Mouse (Mus musculus): ENCODE data around the gene Maml2. TPM values are rescaled to one million over a fixed set of nuclear protein-coding genes. Genes with fewer than 3 reads are reported as not detected.

Gene Maml2
- polyA plus RNA-seq, 1 experiment from 2014 or later = 9.5 TPM

- H3K9me3 ChIP-seq (replicated peaks) = no peaks in the 10 kb centered on the region
- H3K4me2 ChIP-seq = peak overlapping the region; percentile 1; the same call in 1 of the 2 replicates
- peak overlapping the region; percentile 75 for H3K27ac ChIP-seq
- H3K27me3 ChIP-seq = no peaks in the 10 kb centered on the region
- no peaks in the 10 kb centered on the region for H3K36me3 ChIP-seq
- peaks cover 29% of the 10 kb centered on the region for H3K4me1 ChIP-seq (replicated peaks)
- no peak overlapping the region for H3K4me3 ChIP-seq
- peak; percentile 61 for ATAC-seq (replicated peaks; ENCODE audit: insufficient number of reproducible peaks, insufficient read depth, low FRiP score, low read depth)
- no peak overlapping the region for H3K9ac ChIP-seq
- 36% methylated on average over 7 of the region's 7 CpGs for WGBS
Observed at GRCm38 (mm10) chr9:13497690-13498333, 200.1 kb downstream of the Maml2 start.

GRCm38 (mm10) chr9:13500045-13500444, 202.3 kb downstream of the Maml2 start:
- Histone ChIP-seq H3K27me3 (no peaks in the 10 kb centered on the region), H3K9me3 (replicated peaks) (no peaks in the 10 kb centered on the region), H3K4me3 (no peak overlapping the region), H3K4me1 (replicated peaks) (peaks cover 21% of the 10 kb centered on the region), H3K4me2 (no peak overlapping the region), H3K9ac (no peak overlapping the region), H3K36me3 (no peaks in the 10 kb centered on the region), H3K27ac (no peak overlapping the region)
- WGBS = 80% methylated on average over 5 of the region's 5 CpGs
- no peak for ATAC-seq (replicated peaks; ENCODE audit: insufficient number of reproducible peaks, insufficient read depth, low FRiP score, low read depth)

- peaks cover 5% of the 10 kb centered on the region for H3K4me1 ChIP-seq (replicated peaks)
- H3K4me3 ChIP-seq = no peak overlapping the region
- no peak overlapping the region for H3K9ac ChIP-seq
- H3K27me3 ChIP-seq = no peaks in the 10 kb centered on the region
- WGBS = 80% methylated on average over 4 of the region's 4 CpGs
- ATAC-seq (replicated peaks; ENCODE audit: insufficient number of reproducible peaks, insufficient read depth, low FRiP score, low read depth) = no peak
- no peaks in the 10 kb centered on the region for H3K36me3 ChIP-seq
- H3K27ac ChIP-seq = no peak overlapping the region
- H3K9me3 ChIP-seq (replicated peaks) = no peaks in the 10 kb centered on the region
- H3K4me2 ChIP-seq = no peak overlapping the region
Observed at GRCm38 (mm10) chr9:13505024-13505423, 207.3 kb downstream of the Maml2 start.

- no peaks in the 10 kb centered on the region for H3K36me3 ChIP-seq
- H3K27me3 ChIP-seq = no peaks in the 10 kb centered on the region
- no peak overlapping the region for H3K4me2 ChIP-seq
- H3K4me1 ChIP-seq (replicated peaks) = peaks cover 8% of the 10 kb centered on the region
- H3K4me3 ChIP-seq = no peak overlapping the region
- peak overlapping the region; percentile 18 for H3K27ac ChIP-seq
- no peak for ATAC-seq (replicated peaks; ENCODE audit: insufficient number of reproducible peaks, insufficient read depth, low FRiP score, low read depth)
- no peaks in the 10 kb centered on the region for H3K9me3 ChIP-seq (replicated peaks)
- 49% methylated on average over 6 of the region's 6 CpGs for WGBS
- no peak overlapping the region for H3K9ac ChIP-seq
Observed at GRCm38 (mm10) chr9:13506956-13507821, 209.4 kb downstream of the Maml2 start.

- no peaks in the 10 kb centered on the region for H3K27me3 ChIP-seq
- no peaks in the 10 kb centered on the region for H3K36me3 ChIP-seq
- H3K4me2 ChIP-seq = no peak overlapping the region
- no peak for ATAC-seq (replicated peaks; ENCODE audit: insufficient number of reproducible peaks, insufficient read depth, low FRiP score, low read depth)
- no peak overlapping the region for H3K4me3 ChIP-seq
- H3K9ac ChIP-seq = no peak overlapping the region
- no peak overlapping the region for H3K27ac ChIP-seq
- no peaks in the 10 kb centered on the region for H3K9me3 ChIP-seq (replicated peaks)
- H3K4me1 ChIP-seq (replicated peaks) = peaks cover 8% of the 10 kb centered on the region
- WGBS = 80% methylated on average over 9 of the region's 9 CpGs
Observed at GRCm38 (mm10) chr9:13507822-13508188, 210.0 kb downstream of the Maml2 start.

- ATAC-seq (replicated peaks; ENCODE audit: insufficient number of reproducible peaks, insufficient read depth, low FRiP score, low read depth) = no peak
- H3K4me3 ChIP-seq = no peak overlapping the region
- no peaks in the 10 kb centered on the region for H3K9me3 ChIP-seq (replicated peaks)
- H3K27ac ChIP-seq = no peak overlapping the region
- peaks cover 14% of the 10 kb centered on the region for H3K4me1 ChIP-seq (replicated peaks)
- H3K36me3 ChIP-seq = no peaks in the 10 kb centered on the region
- H3K27me3 ChIP-seq = no peaks in the 10 kb centered on the region
- WGBS = 71% methylated on average over 6 of the region's 6 CpGs
- no peak overlapping the region for H3K4me2 ChIP-seq
- H3K9ac ChIP-seq = no peak overlapping the region
Observed at GRCm38 (mm10) chr9:13509751-13510150, 212.0 kb downstream of the Maml2 start.

GRCm38 (mm10) chr9:13510621-13511369, 213.0 kb downstream of the Maml2 start:
- Histone ChIP-seq H3K4me3 (no peak overlapping the region), H3K36me3 (no peaks in the 10 kb centered on the region), H3K9me3 (replicated peaks) (no peaks in the 10 kb centered on the region), H3K9ac (no peak overlapping the region), H3K4me1 (replicated peaks) (peaks cover 14% of the 10 kb centered on the region), H3K4me2 (no peak overlapping the region), H3K27me3 (no peaks in the 10 kb centered on the region), H3K27ac (no peak overlapping the region)
- no peak for ATAC-seq (replicated peaks; ENCODE audit: insufficient number of reproducible peaks, insufficient read depth, low FRiP score, low read depth)
- 58% methylated on average over 5 of the region's 5 CpGs for WGBS

GRCm38 (mm10) chr9:13513135-13513534, 215.4 kb downstream of the Maml2 start:
- H3K36me3 ChIP-seq = no peaks in the 10 kb centered on the region
- peaks cover 17% of the 10 kb centered on the region for H3K4me1 ChIP-seq (replicated peaks)
- H3K9me3 ChIP-seq (replicated peaks) = no peaks in the 10 kb centered on the region
- no peak overlapping the region for H3K4me2 ChIP-seq
- no peak for ATAC-seq (replicated peaks; ENCODE audit: insufficient number of reproducible peaks, insufficient read depth, low FRiP score, low read depth)
- no peak overlapping the region for H3K9ac ChIP-seq
- no peak overlapping the region for H3K4me3 ChIP-seq
- no peak overlapping the region for H3K27ac ChIP-seq
- 47% methylated on average over 5 of the region's 5 CpGs for WGBS
- no peaks in the 10 kb centered on the region for H3K27me3 ChIP-seq

GRCm38 (mm10) chr9:13514435-13514834, 216.7 kb downstream of the Maml2 start:
- H3K4me3 ChIP-seq = no peak overlapping the region
- no peaks in the 10 kb centered on the region for H3K9me3 ChIP-seq (replicated peaks)
- H3K27ac ChIP-seq = no peak overlapping the region
- no peak overlapping the region for H3K9ac ChIP-seq
- ATAC-seq (replicated peaks; ENCODE audit: insufficient number of reproducible peaks, insufficient read depth, low FRiP score, low read depth) = no peak
- H3K4me2 ChIP-seq = no peak overlapping the region
- H3K27me3 ChIP-seq = no peaks in the 10 kb centered on the region
- peaks cover 19% of the 10 kb centered on the region for H3K4me1 ChIP-seq (replicated peaks)
- H3K36me3 ChIP-seq = no peaks in the 10 kb centered on the region

- no peaks in the 10 kb centered on the region for H3K36me3 ChIP-seq
- no peaks in the 10 kb centered on the region for H3K9me3 ChIP-seq (replicated peaks)
- no peak overlapping the region for H3K27ac ChIP-seq
- no peak for ATAC-seq (replicated peaks; ENCODE audit: insufficient number of reproducible peaks, insufficient read depth, low FRiP score, low read depth)
- WGBS = 74% methylated on average over 2 of the region's 2 CpGs
- no peak overlapping the region for H3K4me3 ChIP-seq
- no peaks in the 10 kb centered on the region for H3K27me3 ChIP-seq
- peaks cover 16% of the 10 kb centered on the region for H3K4me1 ChIP-seq (replicated peaks)
- no peak overlapping the region for H3K9ac ChIP-seq
- no peak overlapping the region for H3K4me2 ChIP-seq
Observed at GRCm38 (mm10) chr9:13515976-13516375, 218.2 kb downstream of the Maml2 start.

GRCm38 (mm10) chr9:13518031-13518430, 220.3 kb downstream of the Maml2 start:
- Histone ChIP-seq H3K27ac (peak overlapping the region; percentile 53), H3K4me1 (replicated peaks) (peaks cover 21% of the 10 kb centered on the region), H3K27me3 (no peaks in the 10 kb centered on the region), H3K9me3 (replicated peaks) (no peaks in the 10 kb centered on the region), H3K36me3 (no peaks in the 10 kb centered on the region), H3K4me3 (no peak overlapping the region), H3K9ac (no peak overlapping the region), H3K4me2 (no peak overlapping the region)
- 66% methylated on average over 2 of the region's 2 CpGs for WGBS
- ATAC-seq (replicated peaks; ENCODE audit: insufficient number of reproducible peaks, insufficient read depth, low FRiP score, low read depth) = peak; percentile 55; the same call in 1 of the 2 replicates

Data from heart, embryonic 15.5 days (tissue).